Mouse (Mus musculus) cerebellum, adult 2 months (tissue): ENCODE data around the gene Gm21985.

Experiments used
- CTCF ChIP-seq: fragments of 200-500 bp; IDR thresholded peaks from 2 replicates; pipeline ENCODE4 v1.5.1; 2011; ENCODE audit warnings: low read depth, mild to moderate bottlenecking, control low read depth, low read length, moderate library complexity, borderline replicate concordance; ENCODE audit not compliant: insufficient read depth
- POLR2A ChIP-seq: fragments of 200-500 bp; IDR thresholded peaks from 2 replicates; pipeline ENCODE4 v1.6.1; 2011; ENCODE audit warnings: low read length, control low read depth, borderline replicate concordance; ENCODE audit not compliant: insufficient read depth

- no peak for TF ChIP-seq CTCF
- TF ChIP-seq POLR2A, result no peak
Observed at GRCm38 (mm10) chr2:112315638-112316037, 49.5 kb downstream of the Gm21985 start.
